Mouse (Mus musculus) midbrain, embryonic 15.5 days (tissue): Measurements from ENCODE around the gene Gm572. TPM values are rescaled to one million over a fixed set of nuclear protein-coding genes. Genes with fewer than 3 reads are reported as not detected.

Experiments
- ATAC-seq: fragments of 200-750 bp; cut with Nextera tagmentation; replicated peaks from 2 replicates; pipeline ENCODE4 v1.8.0; 2017; ENCODE audit warnings: moderate TSS enrichment
- H3K27ac ChIP-seq: fragments of 300-500 bp; sonication (generic); 2 replicates; pipeline ENCODE4 v1.5.1; 2015; ENCODE audit warnings: mild to moderate bottlenecking, inconsistent platforms
- H3K27me3 ChIP-seq: fragments of 300-500 bp; sonication (generic); replicated peaks from 2 replicates; pipeline ENCODE4 v1.6.1; 2015; ENCODE audit warnings: inconsistent platforms
- H3K36me3 ChIP-seq: fragments of 300-500 bp; sonication (generic); replicated peaks from 2 replicates; pipeline ENCODE4 v1.6.1; 2015; ENCODE audit warnings: inconsistent platforms
- H3K4me1 ChIP-seq: fragments of 300-500 bp; sonication (generic); 2 replicates; pipeline ENCODE4 v1.6.1; 2015; ENCODE audit warnings: inconsistent platforms
- H3K4me2 ChIP-seq: fragments of 300-500 bp; sonication (generic); 2 replicates; pipeline ENCODE4 v1.6.1; 2015; ENCODE audit warnings: inconsistent platforms, mild to moderate bottlenecking, moderate library complexity
- H3K4me3 ChIP-seq: fragments of 300-500 bp; sonication (generic); 2 replicates; pipeline ENCODE4 v1.5.1; 2015; ENCODE audit warnings: mild to moderate bottlenecking, inconsistent platforms
- H3K9ac ChIP-seq: fragments of 300-500 bp; sonication (generic); 2 replicates; pipeline ENCODE4 v1.6.1; 2015; ENCODE audit warnings: mild to moderate bottlenecking, inconsistent platforms
- H3K9me3 ChIP-seq: fragments of 300-500 bp; sonication (generic); 2 replicates; pipeline ENCODE4 v1.6.1; 2016; ENCODE audit warnings: inconsistent platforms
- WGBS: fragments of 180-500 bp; shearing (Covaris S2); methylation state at CpG from one replicate; pipeline ENCODE4 v1.1.7; 2015; ENCODE audit warnings: mixed read lengths; 5-methylcytosine and 5-hydroxymethylcytosine counted together
- polyA plus RNA-seq: library from polyadenylated mRNA; unstranded; fragments of >200 nt; fragmentation: Nextera tagmentation; extraction: Ambion mirVana; gene quantifications from 2 replicates; pipeline ENCODE4 v1.2.1, GENCODE M21; 2015

Gene Gm572
- polyA plus RNA-seq, result not detected in 2 replicates

DNA sequence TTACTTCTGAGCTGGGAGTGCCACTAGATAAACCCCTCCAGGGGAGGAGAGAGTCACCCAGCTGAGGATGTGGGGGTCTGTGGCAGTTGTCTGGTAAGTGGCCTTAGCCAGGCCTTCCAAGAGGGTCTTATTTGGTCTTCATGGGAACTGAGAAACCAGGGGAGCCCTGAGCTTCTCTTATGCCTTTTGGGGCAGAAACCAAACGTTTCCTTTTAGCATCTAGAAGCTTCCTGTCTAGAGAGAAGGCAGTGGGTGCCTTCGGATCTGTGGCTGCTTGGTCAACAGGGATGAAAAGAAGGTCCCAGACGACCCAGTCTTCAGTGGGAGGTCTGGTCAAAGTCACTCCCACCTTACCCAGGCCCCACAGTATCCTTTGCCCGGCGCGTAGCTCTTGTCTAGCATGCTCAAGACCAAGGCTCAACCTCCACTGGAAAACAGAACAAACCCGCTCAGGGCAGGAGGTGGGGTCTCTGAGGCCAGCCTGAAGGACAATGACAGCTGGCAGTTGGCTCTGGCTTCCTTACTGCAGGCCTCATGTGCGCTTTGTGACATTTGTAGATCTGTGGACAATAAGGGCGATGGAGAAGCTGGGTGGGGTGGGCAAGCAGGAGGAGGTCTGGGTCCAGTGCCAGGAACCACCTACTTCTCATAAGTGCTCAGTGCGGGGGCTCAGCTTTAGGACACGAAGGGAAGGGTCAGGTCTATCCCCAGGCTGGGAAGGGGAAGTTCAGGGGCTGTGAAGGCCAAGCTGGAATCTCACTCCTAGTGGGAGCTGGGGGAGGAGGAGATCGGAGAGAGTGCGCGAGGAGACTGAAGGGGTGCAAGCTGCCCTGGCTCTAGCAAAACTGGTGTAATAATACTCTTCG lies at the start of gene Gm572:
TSS of gene Gm572 (plus strand) at position 27 of the 866 bp plus-strand sequence.
- no peak for ATAC-seq
- Histone ChIP-seq H3K4me3 (no peak within 1 kb of the TSS), H3K27ac (no peak within 1 kb of the TSS), H3K4me2 (peak within 1 kb of the TSS; percentile 33; the same call in 1 of the 2 replicates), H3K9ac (no peak within 1 kb of the TSS), H3K36me3 (no peaks in the 10 kb centered on the region), H3K27me3 (no peaks in the 10 kb centered on the region), H3K4me1 (peaks cover 6% of the 10 kb centered on the region; the same call in 1 of the 2 replicates), H3K9me3 (no peaks in the 10 kb centered on the region)
- WGBS, result 72% methylated on average over 15 of the region's 15 CpGs

DNA sequence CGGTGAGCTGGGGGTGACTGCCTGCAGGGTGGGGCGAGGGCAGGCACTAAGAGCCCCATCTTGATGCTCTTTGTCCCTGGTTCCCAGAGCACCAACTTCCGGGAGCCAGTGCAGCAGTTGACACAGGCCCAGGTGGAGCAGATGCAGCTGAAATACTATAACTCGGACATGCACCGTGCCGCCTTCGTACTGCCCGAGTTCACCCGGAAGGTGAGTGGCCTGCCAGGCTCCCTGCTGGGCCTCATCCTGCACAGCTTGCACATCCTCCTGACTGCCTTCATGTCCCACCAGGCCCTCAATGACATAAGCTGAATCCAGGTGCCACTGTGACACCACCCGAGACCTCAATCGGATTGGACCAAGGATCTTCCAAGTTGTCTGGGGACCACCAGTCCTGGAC lies 49.1 kb upstream of the Gm572 start:
- Histone ChIP-seq H3K4me3 (no peak overlapping the region), H3K4me2 (no peak overlapping the region), H3K9me3 (no peaks in the 10 kb centered on the region), H3K4me1 (peaks cover 18% of the 10 kb centered on the region), H3K9ac (no peak overlapping the region), H3K36me3 (peaks cover 25% of the 10 kb centered on the region), H3K27ac (no peak overlapping the region), H3K27me3 (no peaks in the 10 kb centered on the region)
- WGBS, result 97% methylated on average over 11 of the region's 11 CpGs
- ATAC-seq, result no peak

DNA sequence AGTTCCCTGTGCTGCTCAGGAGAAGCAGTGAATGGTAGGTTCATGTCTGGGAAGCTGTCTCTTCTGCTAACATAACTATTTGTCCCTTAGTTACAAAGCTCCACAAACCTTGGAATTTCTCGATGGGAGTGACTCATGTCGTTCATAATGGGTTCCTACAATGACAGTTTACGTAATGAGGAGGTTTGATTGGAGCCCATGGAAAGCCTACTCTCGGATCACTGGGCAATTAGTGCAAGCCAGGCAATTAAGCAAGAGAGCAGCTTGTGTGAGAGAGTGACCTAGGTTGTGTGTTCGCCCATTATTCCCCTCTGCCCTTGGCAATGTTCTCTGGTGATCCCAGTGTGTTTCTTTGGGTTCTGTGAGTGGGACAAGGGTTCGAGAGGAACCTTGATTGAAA lies 47.2 kb upstream of the Gm572 start:
- no peak overlapping the region for H3K4me3 ChIP-seq
- peaks cover 25% of the 10 kb centered on the region for H3K36me3 ChIP-seq
- H3K4me2 ChIP-seq, result no peak overlapping the region
- peaks cover 14% of the 10 kb centered on the region for H3K4me1 ChIP-seq
- H3K9ac ChIP-seq, result no peak overlapping the region
- H3K9me3 ChIP-seq, result no peaks in the 10 kb centered on the region
- WGBS, result 86% methylated on average over 6 of the region's 6 CpGs
- ATAC-seq, result no peak
- no peaks in the 10 kb centered on the region for H3K27me3 ChIP-seq
- no peak overlapping the region for H3K27ac ChIP-seq

DNA sequence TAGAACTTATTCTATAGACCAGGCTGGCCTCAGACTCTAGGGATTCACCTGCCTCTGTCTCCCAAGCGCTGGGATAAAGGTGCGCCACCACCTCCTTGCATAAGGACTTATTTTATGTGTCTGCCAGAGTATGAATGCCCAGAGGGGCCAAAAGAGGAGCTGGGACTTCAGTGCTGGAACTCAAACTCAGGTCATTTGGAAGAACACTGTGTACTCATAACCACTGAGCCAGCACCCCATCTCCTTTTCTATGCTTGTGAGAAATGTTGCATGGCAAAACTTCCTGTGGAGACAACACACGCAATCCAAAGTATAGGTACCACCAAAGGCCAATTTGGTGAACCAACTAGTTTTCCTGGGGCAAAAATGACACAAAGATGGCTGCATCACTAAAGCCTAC lies 46.4 kb upstream of the Gm572 start:
- no peak overlapping the region for H3K27ac ChIP-seq
- ATAC-seq, result no peak
- 97% methylated on average over 3 of the region's 3 CpGs for WGBS
- no peak overlapping the region for H3K9ac ChIP-seq
- peaks cover 14% of the 10 kb centered on the region for H3K4me1 ChIP-seq
- no peak overlapping the region for H3K4me3 ChIP-seq
- H3K36me3 ChIP-seq, result peaks cover 25% of the 10 kb centered on the region
- no peak overlapping the region for H3K4me2 ChIP-seq
- no peaks in the 10 kb centered on the region for H3K9me3 ChIP-seq
- no peaks in the 10 kb centered on the region for H3K27me3 ChIP-seq

DNA sequence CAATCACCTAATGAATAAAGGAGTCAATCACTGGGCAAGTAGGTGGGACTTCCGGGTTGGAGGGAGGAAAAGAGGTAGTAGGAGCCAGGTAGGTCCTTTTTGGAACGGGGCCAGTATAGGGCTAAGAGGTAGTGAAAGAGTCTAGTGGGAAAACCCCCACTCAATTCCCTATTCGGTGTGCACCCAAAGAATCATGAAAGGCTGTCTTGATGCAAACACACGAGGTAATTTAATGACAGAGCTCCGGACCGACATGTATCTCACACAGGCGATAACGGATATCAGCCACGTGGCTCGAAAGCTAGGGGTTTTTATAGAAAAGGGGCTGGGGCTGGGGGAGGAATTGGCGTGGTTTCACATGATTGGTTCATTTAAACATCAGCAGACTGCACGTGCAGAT lies 44.3 kb upstream of the Gm572 start:
- H3K4me1 ChIP-seq, result no peaks in the 10 kb centered on the region
- H3K9me3 ChIP-seq, result no peaks in the 10 kb centered on the region
- no peak overlapping the region for H3K9ac ChIP-seq
- H3K27me3 ChIP-seq, result no peaks in the 10 kb centered on the region
- no peak overlapping the region for H3K4me2 ChIP-seq
- H3K36me3 ChIP-seq, result peaks cover 25% of the 10 kb centered on the region
- no peak for ATAC-seq
- H3K4me3 ChIP-seq, result no peak overlapping the region
- H3K27ac ChIP-seq, result no peak overlapping the region
- whole genome bisulfite sequencing, result 95% methylated on average over 12 of the region's 12 CpGs

DNA sequence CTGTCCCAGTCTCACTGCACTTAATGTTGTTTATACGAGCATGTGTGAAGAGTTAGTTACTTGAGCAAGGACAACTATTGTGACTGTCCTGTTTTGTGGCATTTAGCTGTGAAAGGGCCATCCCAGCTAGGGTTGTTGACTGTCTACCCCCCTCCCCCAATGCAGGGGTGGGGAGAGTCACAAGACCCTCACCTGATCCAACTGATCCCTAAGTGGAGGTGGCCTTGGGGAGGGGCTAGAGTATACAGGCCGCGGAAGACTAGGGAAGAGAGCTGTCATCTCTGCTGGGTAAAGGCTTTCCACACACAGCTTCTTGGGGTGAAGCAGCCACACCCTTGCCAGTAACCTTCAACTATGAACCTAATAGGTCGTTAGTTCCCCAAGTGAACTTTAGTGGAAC lies 42.8 kb upstream of the Gm572 start:
- no peaks in the 10 kb centered on the region for H3K9me3 ChIP-seq
- no peak for ATAC-seq
- H3K27me3 ChIP-seq, result no peaks in the 10 kb centered on the region
- H3K36me3 ChIP-seq, result peaks cover 10% of the 10 kb centered on the region
- WGBS, result 91% methylated on average over 4 of the region's 4 CpGs
- H3K4me2 ChIP-seq, result no peak overlapping the region
- H3K4me1 ChIP-seq, result no peaks in the 10 kb centered on the region
- H3K27ac ChIP-seq, result no peak overlapping the region
- no peak overlapping the region for H3K9ac ChIP-seq
- H3K4me3 ChIP-seq, result no peak overlapping the region

DNA sequence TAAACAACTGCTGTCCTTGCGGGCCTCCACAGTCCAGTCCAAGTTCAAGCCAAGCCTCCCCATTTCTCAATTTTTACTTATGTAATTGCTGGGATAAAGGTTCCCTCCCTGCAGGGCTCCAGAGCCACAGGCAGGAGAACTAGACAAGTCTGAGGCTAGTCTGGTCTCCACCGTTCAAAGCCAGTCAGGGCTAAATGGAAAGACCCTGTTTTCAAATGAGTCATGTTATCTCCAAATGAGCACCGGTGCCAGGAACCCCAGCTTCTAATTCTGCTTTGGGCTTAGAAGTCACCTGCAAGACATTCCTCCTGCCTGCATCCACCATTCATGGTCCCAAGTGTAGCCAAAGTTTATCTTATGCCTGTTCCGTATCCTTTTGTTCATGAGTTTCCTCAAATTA lies 41.2 kb upstream of the Gm572 start:
- 89% methylated on average over 4 of the region's 4 CpGs for WGBS
- Histone ChIP-seq H3K4me1 (no peaks in the 10 kb centered on the region), H3K27ac (no peak overlapping the region), H3K27me3 (no peaks in the 10 kb centered on the region), H3K4me2 (no peak overlapping the region), H3K9me3 (no peaks in the 10 kb centered on the region), H3K4me3 (no peak overlapping the region), H3K9ac (no peak overlapping the region), H3K36me3 (peaks cover 3% of the 10 kb centered on the region; the same call in 1 of the 2 replicates)
- ATAC-seq, result no peak

DNA sequence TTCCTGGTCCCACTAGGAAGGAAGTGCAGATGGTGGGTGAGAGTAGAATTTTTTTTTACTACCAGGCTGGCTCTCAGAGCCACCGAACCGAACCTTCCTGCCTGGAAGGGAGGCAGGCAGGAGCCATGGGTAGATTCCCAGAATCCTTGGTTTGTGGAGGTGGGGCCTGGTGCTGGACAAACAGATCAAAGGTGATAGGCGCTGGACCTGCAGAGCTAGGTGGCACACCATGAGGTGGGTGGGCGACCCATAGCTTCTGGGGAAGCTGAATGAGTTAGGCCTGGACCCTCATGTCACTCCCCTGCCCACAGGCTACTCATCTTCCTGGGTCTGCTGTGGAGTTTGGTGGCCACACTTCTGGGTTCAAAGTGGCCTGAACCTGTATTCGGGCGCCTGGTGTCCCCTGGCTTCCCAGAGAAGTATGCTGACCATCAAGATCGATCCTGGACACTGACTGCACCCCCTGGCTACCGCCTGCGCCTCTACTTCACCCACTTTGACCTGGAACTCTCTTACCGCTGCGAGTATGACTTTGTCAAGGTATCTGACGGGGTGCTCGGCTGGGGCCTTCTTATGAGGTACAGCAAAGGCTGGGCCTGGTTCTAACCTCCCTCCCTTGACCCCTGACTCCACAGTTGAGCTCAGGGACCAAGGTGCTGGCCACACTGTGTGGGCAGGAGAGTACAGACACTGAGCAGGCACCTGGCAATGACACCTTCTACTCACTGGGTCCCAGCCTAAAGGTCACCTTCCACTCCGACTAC lies 40.6 kb upstream of the Gm572 start, which contains the start of gene Masp2:
TSS of gene Masp2 (plus strand) at position 198 of the 764 bp plus-strand sequence.
- 94% methylated on average over 14 of the region's 14 CpGs for WGBS
- H3K36me3 ChIP-seq, result 0 out of 2 replicates have a peak, but pooled peaks cover 3% of the 10 kb centered on the region
- H3K27ac ChIP-seq, result no peak within 1 kb of the TSS
- no peak within 1 kb of the TSS for H3K9ac ChIP-seq
- no peaks in the 10 kb centered on the region for H3K27me3 ChIP-seq
- no peak for ATAC-seq
- H3K4me1 ChIP-seq, result no peaks in the 10 kb centered on the region
- no peaks in the 10 kb centered on the region for H3K9me3 ChIP-seq
- no peak within 1 kb of the TSS for H3K4me2 ChIP-seq
- H3K4me3 ChIP-seq, result no peak within 1 kb of the TSS

DNA sequence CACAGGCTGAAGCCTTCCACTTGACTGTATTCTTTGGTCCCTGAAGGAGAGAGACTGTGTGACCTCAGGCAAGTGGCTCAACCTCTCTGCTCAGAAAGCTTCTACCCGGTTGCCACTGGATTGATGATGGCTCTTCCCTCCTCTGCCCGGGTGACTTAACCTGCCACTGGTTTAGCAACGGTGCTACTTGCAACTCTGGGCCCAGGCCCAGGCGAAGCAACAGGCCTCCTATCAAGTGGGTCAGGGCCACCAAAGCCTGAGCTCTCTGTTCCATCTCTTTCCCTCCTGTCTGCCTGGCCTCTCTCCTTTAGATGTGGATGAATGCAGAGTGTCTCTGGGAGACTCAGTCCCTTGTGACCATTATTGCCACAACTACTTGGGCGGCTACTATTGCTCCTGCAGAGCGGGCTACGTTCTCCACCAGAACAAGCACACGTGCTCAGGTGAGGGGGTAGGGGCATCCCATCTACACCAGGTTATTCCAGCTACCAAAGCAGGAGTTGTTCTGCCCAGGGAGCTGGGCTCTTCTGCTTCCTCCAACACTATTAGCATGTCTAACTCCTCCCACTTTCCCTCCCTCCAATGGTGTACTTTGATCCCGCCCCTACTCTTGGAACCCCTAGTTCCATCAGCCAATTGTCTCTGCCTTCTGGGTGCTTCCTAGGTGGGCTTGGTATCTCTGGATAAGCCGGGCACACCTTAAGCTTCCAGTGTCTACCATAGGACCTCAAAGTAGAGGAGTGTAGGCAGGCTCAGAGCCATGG lies 39.6 kb upstream of the Gm572 start:
- WGBS, result 75% methylated on average over 10 of the region's 10 CpGs
- no peak overlapping the region for H3K4me3 ChIP-seq
- H3K27me3 ChIP-seq, result no peaks in the 10 kb centered on the region
- no peak overlapping the region for H3K27ac ChIP-seq
- no peaks in the 10 kb centered on the region for H3K4me1 ChIP-seq
- H3K36me3 ChIP-seq, result 0 out of 2 replicates have a peak, but pooled peaks cover 3% of the 10 kb centered on the region
- H3K9ac ChIP-seq, result no peak overlapping the region
- no peak overlapping the region for H3K4me2 ChIP-seq
- H3K9me3 ChIP-seq, result no peaks in the 10 kb centered on the region
- ATAC-seq, result no peak

DNA sequence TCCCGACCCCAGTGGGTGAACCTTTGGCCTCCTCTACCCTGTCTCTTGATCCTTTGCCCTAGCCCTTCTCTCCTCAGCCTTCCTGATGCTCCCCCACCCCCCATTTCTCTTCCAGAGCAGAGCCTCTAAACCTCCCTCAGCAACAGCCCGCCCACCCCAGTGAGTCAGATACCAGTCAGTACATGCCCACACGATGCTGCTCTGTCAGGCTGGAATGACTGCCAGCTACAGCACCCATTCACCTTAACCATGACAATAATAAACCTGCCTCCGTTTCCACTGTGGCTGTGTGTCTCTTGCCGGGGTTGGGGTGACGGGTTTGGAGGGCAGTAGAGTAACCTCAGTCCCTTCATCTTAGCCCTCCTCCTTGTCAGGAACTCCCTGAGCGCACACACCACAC lies 39.0 kb upstream of the Gm572 start:
- no peak overlapping the region for H3K4me2 ChIP-seq
- H3K27me3 ChIP-seq, result no peaks in the 10 kb centered on the region
- 82% methylated on average over 7 of the region's 7 CpGs for WGBS
- ATAC-seq, result no peak
- H3K27ac ChIP-seq, result no peak overlapping the region
- H3K4me3 ChIP-seq, result no peak overlapping the region
- H3K4me1 ChIP-seq, result no peaks in the 10 kb centered on the region
- no peaks in the 10 kb centered on the region for H3K9me3 ChIP-seq
- no peak overlapping the region for H3K9ac ChIP-seq
- no peaks in the 10 kb centered on the region for H3K36me3 ChIP-seq

DNA sequence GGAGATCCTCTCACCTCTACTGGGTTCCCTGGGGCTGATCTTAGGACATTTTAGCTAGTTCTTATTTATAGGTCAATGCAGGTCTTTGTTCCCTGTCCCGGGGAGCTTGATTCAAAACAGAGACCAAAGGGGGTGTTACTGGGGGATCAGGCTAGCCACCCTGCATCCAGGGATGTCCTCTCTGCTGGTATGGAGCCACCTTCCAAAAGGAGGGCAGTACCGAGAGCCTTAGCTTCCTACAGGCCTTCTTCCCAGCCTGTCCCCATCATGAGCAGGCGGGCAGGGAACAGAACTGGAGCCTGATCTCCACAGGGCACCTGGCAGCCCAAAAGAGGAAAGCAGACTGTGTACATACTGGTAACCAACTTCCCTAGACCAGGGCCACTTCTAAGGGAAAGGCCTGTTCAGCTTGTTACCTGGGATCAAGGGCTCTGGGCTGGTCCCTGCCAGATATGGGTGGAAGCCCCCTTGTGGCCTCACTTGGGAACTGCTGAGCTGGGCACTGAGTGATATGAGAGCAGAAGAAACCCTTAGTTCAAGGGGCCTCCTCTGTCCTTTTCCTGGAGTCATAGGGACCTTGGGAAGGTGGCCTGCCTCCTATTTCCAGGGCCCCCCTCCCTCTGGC lies 38.5 kb upstream of the Gm572 start:
- Histone ChIP-seq H3K4me2 (no peak overlapping the region), H3K36me3 (no peaks in the 10 kb centered on the region), H3K9me3 (no peaks in the 10 kb centered on the region), H3K4me3 (no peak overlapping the region), H3K9ac (no peak overlapping the region), H3K4me1 (no peaks in the 10 kb centered on the region), H3K27me3 (no peaks in the 10 kb centered on the region), H3K27ac (no peak overlapping the region)
- no peak; the same call in 1 of the 2 replicates for ATAC-seq
- 92% methylated on average over 3 of the region's 3 CpGs for WGBS
